Mouse (Mus musculus) G1E (cell line): ENCODE measurements around the gene Nfx1. TPM values are rescaled to one million over a fixed set of nuclear protein-coding genes. Genes with fewer than 3 reads are reported as not detected.

Experiments
- ATAC-seq: 2 replicates; pipeline ENCODE4 v1.8.0; 2016; ENCODE audit warnings: mild to moderate bottlenecking; ENCODE audit not compliant: insufficient number of reproducible peaks, poor library complexity, low FRiP score, severe bottlenecking; ENCODE audit errors: extremely low read depth
- DNase-seq: peaks from one replicate; pipeline ENCODE4 v3.0.0; 2012; ENCODE audit warnings: low spot score
- H3K27me3 ChIP-seq: 2 replicates; pipeline ENCODE4 v1.6.1; 2012; ENCODE audit warnings: mild to moderate bottlenecking, low read length, inconsistent platforms; ENCODE audit not compliant: insufficient read depth
- H3K36me3 ChIP-seq: replicated peaks from 2 replicates; pipeline ENCODE3; 2012; ENCODE audit warnings: mild to moderate bottlenecking, inconsistent platforms
- H3K4me1 ChIP-seq: 2 replicates; pipeline ENCODE4 v1.6.1; 2012; ENCODE audit warnings: low read depth, low read length, inconsistent platforms, mixed read lengths; ENCODE audit not compliant: insufficient read depth
- H3K4me3 ChIP-seq: 2 replicates; pipeline ENCODE4 v1.5.1; 2012; ENCODE audit warnings: low read depth, mild to moderate bottlenecking, inconsistent platforms, low read length, moderate library complexity, mixed read lengths
- H3K9me3 ChIP-seq: replicated peaks from 2 replicates; pipeline ENCODE4 v1.6.1; 2012; ENCODE audit warnings: inconsistent platforms
- CTCF ChIP-seq: IDR thresholded peaks from 2 replicates; pipeline ENCODE4 v1.5.1; 2012; ENCODE audit warnings: low read depth, low read length, inconsistent platforms, mixed read lengths
- GATA1 ChIP-seq: IDR thresholded peaks from 2 replicates; pipeline ENCODE4 v1.6.1; 2012; ENCODE audit warnings: borderline replicate concordance, low read length, inconsistent platforms, mixed read lengths
- GATA2 ChIP-seq: IDR thresholded peaks from 2 replicates; pipeline ENCODE4 v1.6.1; 2012; ENCODE audit warnings: low read depth, low read length, inconsistent platforms, borderline replicate concordance
- POLR2AphosphoS5 ChIP-seq: IDR thresholded peaks from 2 replicates; pipeline ENCODE4 v1.6.1; 2012; ENCODE audit warnings: low read depth, low read length, inconsistent platforms; ENCODE audit not compliant: insufficient replicate concordance
- TAL1 ChIP-seq: conservative IDR thresholded peaks from 2 replicates; pipeline ENCODE4 v1.6.1; 2012; ENCODE audit warnings: low read depth, low read length, inconsistent platforms, mixed read lengths
- polyA plus RNA-seq: library from polyadenylated mRNA; stranded (reverse); fragments of >175 nt; gene quantifications from 2 replicates; pipeline ENCODE4 v1.2.3, GENCODE M21; 2012
- total RNA-seq, 2 experiments: library from RNA; stranded (forward) in 1 of 2; stranded (reverse) in 1 of 2; fragments of 200-1000 nt in 1 of 2; fragments of >200 nt in 1 of 2; fragmentation: Nextera tagmentation in 1 of 2; gene quantifications; 2 replicates each; pipeline ENCODE4 v1.2.3; 2014 to 2017

Nfx1 gene
- total and polyA plus RNA-seq, 3 experiments: 49.1 to 152 (median 135) TPM

DNA sequence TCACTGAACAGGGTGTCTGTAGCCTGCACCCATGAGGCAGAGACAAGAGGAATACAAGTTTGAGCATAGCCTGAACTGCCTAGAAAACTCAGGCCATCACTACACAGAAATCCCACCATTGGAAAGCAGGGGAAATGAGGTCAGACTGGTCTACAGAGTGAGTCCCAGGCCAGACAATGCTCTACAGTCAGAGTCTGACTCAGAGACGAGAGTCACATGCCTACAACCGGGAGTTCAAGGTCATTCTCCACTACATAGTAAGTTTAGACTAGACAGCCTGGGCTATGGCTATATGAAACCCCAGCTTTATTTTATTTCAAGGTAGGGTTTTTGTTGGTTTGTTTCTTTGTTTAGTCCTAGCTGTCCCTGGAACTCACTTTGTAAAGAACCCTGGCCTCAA, 78.2 kb downstream of the Nfx1 start:
- H3K4me1 ChIP-seq: peaks cover 14% of the 10 kb centered on the region
- DNase-seq (no peak), ATAC-seq (no peak)
- no peaks in the 10 kb centered on the region for H3K9me3 ChIP-seq
- TF ChIP-seq CTCF: no peak
- no peak for TF ChIP-seq GATA1
- no peak for TF ChIP-seq TAL1
- no peak for TF ChIP-seq GATA2
- no peak for TF ChIP-seq POLR2AphosphoS5
- peaks cover 42% of the 10 kb centered on the region for H3K27me3 ChIP-seq
- no peak overlapping the region for H3K4me3 ChIP-seq
- no peaks in the 10 kb centered on the region for H3K36me3 ChIP-seq

DNA sequence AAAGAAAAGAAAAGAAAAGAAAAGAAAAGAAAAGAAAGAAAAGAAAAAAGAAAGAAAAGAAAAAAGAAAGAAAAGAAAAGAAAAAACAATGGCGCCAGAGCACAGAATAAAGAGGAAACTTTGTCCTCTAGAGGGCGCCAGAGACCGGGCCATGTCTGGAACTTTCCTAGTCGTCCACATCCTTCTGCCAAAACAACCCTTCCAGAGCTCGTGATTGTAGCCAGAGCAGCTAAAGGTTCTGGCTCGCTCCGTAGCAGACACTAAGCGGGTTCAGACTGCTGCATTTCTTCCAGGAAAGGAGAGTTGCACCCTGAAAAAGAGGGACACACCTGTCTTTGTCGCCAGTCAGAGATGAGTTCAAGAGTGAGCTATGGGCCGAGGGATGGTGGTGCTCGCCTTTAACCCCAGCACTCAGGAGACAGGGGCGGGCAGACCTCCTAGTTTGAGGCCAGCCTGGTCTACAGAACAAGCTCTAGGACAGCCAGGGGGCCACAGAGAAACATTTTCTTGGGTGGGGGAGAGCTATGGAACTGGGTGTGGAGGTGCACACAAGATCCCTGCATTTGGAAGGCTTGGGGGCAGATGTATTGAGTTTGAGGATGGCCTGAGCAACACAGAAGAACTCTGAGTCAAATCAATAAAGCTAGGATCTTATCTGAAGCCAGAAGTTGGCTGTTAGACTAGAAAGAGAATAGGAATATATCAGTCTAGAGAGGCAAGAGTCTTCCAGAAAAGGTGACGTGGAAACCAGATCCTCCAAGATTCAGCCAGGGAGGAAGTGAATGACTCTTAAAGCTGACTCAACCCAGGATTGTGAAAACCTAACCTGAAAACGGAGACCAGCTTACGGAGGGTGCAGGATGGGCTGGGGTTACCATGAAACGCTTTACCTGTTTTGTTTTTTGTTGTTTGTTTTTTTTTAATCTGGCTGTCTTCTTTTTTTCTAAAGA, 80.3 kb downstream of the Nfx1 start:
- Histone ChIP-seq H3K9me3 (no peaks in the 10 kb centered on the region), H3K4me1 (peaks cover 21% of the 10 kb centered on the region), H3K36me3 (no peaks in the 10 kb centered on the region), H3K4me3 (no peak overlapping the region), H3K27me3 (peaks cover 27% of the 10 kb centered on the region)
- DNase-seq (peak; percentile 57), ATAC-seq (no peak)
- TF ChIP-seq GATA2 (no peak), CTCF (0 out of 2 replicates have a peak, but pooled peaks have one; percentile 27)

- Histone ChIP-seq H3K36me3 (no peaks in the 10 kb centered on the region), H3K4me1 (peaks cover 24% of the 10 kb centered on the region), H3K9me3 (no peaks in the 10 kb centered on the region), H3K27me3 (peaks cover 21% of the 10 kb centered on the region), H3K4me3 (no peak overlapping the region)
- DNase-seq: no peak
- no peak for ATAC-seq
- TF ChIP-seq GATA2 (no peak), GATA1 (no peak), POLR2AphosphoS5 (no peak), CTCF (no peak), TAL1 (no peak)
These were observed 81.1 kb downstream of the Nfx1 start for GRCm38 (mm10) chr4:41051781-41052180.

DNA sequence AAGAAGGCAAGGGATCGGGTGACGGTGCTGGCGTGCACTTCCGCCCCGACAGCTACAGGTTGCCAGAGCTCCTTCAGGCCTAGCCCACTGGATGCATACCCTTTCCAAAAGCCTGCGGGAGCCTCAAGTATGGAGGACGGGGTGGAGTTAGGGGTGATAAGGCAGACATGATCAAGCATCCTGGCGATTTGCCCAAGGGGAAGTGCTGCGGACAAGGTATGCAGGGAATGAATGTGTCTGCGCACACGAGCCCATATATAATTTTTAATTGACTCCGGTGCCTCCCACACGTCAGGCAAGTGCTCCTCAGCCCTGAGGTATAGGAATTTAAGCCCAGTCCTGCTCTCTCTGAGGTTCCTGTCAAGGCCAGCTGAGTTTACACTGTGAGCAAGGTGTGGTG, 84.4 kb downstream of the Nfx1 start:
- no peak overlapping the region for H3K4me3 ChIP-seq
- DNase-seq (no peak), ATAC-seq (no peak)
- H3K27me3 ChIP-seq: peaks cover 10% of the 10 kb centered on the region; the same call in 1 of the 2 replicates
- TF ChIP-seq TAL1 (no peak), GATA1 (no peak), POLR2AphosphoS5 (no peak), GATA2 (no peak), CTCF (no peak)
- H3K4me1 ChIP-seq: peaks cover 30% of the 10 kb centered on the region
- no peaks in the 10 kb centered on the region for H3K9me3 ChIP-seq
- no peaks in the 10 kb centered on the region for H3K36me3 ChIP-seq

DNA sequence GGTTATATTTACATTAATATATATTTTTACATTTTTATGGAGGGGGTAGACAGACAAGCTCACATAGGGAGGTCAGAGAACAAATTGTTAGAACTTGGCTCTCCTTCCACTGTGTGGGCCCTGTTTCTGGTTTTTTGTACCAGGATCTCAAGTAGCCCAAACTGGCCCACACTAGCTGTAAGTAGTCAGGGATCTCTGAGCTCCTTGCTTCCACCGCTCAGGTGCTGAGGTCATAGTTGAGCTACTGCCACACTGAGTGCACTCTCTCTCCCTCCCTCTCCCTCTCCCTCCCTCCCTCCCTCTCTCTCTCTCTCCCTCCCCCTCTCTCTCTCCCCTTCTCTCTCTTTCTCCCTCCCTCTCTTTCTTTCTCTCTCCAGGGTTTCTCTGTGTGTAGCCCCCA, 85.5 kb downstream of the Nfx1 start:
- Histone ChIP-seq H3K4me3 (no peak overlapping the region), H3K36me3 (no peaks in the 10 kb centered on the region), H3K4me1 (peaks cover 26% of the 10 kb centered on the region), H3K9me3 (no peaks in the 10 kb centered on the region), H3K27me3 (peaks cover 14% of the 10 kb centered on the region)
- DNase-seq (no peak), ATAC-seq (no peak)
- no peak for TF ChIP-seq POLR2AphosphoS5
- TF ChIP-seq GATA1: no peak
- no peak for TF ChIP-seq CTCF
- TF ChIP-seq TAL1: no peak
- TF ChIP-seq GATA2: no peak

GRCm38 (mm10) chr4:41056742-41057332, 86.1 kb downstream of the Nfx1 start:
- TF ChIP-seq GATA2 (no peak), POLR2AphosphoS5 (no peak), TAL1 (no peak), GATA1 (no peak), CTCF (no peak)
- no peak for DNase-seq

More at GRCm38 (mm10) chr4:41056742-41057332, 86.1 kb downstream of the Nfx1 start:
- Histone ChIP-seq H3K4me3 (no peak overlapping the region), H3K9me3 (no peaks in the 10 kb centered on the region), H3K36me3 (no peaks in the 10 kb centered on the region), H3K27me3 (peaks cover 16% of the 10 kb centered on the region), H3K4me1 (peaks cover 25% of the 10 kb centered on the region)
- ATAC-seq: no peak
